Mouse (Mus musculus) fat pad, adult 2 months (tissue): Measurements from ENCODE around the gene Grb10.

Experiments used
- DNase-seq: peaks from one replicate; pipeline ENCODE4 v3.0.0-alpha.2; 2011; ENCODE audit warnings: low read depth, low spot score; ENCODE audit errors: extremely low read depth

Grb10 gene

GRCm38 (mm10) chr11:12034781-12035180 lies 3.7 kb downstream of the Grb10 start:
- no peak for DNase-seq

DNA sequence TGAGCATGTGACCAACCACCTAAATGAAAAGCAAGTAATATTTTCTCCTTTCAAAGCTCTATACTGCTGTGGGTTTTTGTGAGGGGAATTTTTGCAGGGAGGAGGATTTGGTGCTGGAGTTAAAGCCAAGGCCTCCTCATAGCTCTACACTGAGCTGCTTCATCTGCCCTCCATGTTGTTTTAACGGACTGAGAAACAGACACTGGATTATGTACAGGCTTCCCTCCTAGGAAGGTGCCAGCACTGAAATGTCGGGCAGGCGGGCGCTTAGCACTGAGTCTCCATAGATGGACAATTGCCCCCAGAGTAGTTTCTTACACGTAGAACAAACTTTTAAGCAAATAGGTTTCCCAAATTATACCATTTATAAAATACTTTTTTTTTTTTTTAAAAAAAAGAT lies 4.1 kb downstream of the Grb10 start:
- DNase-seq, result no peak

- DNase-seq, result no peak
These were observed 5.7 kb downstream of the Grb10 start for GRCm38 (mm10) chr11:12032831-12033230.

DNA sequence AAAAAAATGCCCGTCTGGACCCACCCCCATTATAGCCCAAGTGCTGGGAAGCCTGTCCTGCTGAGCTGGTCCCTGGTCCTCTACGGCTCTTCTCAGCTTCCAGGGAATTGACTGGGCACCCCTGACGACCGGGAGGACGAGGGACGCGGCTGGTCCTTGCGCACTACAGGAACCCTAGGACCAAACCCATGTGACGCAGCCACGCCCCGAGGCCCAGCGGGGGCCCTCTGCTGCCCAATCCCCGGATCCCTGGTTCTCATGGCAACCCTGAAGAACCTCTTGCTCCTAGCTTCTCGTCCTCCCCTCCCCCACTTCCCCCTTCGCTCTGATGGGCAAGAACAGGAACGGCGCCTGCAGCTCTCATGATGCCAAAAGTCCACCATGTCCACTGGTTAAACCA lies 11.8 kb downstream of the Grb10 start:
- DNase-seq, result no peak

- no peak for DNase-seq
These were observed 12.5 kb downstream of the Grb10 start for GRCm38 (mm10) chr11:12025756-12026593.

GRCm38 (mm10) chr11:12025392-12025755 lies 13.1 kb downstream of the Grb10 start:
- no peak for DNase-seq

GRCm38 (mm10) chr11:12023051-12023450 lies 15.4 kb downstream of the Grb10 start:
- DNase-seq, result no peak

GRCm38 (mm10) chr11:12019651-12020050 lies 18.8 kb downstream of the Grb10 start:
- no peak for DNase-seq

DNA sequence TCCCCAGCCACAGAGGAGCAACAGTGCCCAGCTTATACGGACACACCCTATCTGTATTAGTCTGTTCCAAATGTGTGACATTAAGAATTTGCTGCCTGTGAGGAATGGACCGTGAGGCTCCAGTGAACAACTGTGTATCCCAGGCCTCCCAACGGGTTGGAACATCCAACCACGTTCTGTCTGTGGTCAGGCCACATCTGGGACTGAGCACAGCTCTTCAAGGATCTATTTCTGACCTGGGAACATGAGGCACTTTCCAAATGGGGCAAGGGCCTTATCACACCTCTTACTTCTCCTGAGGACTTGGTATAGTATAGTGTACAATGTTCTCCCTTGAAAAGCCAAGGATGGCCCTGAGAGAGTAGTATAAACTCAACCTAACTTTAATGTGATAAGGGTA lies 19.9 kb downstream of the Grb10 start:
- DNase-seq, result no peak

GRCm38 (mm10) chr11:12010084-12010483 lies 28.4 kb downstream of the Grb10 start:
- DNase-seq, result no peak

DNA sequence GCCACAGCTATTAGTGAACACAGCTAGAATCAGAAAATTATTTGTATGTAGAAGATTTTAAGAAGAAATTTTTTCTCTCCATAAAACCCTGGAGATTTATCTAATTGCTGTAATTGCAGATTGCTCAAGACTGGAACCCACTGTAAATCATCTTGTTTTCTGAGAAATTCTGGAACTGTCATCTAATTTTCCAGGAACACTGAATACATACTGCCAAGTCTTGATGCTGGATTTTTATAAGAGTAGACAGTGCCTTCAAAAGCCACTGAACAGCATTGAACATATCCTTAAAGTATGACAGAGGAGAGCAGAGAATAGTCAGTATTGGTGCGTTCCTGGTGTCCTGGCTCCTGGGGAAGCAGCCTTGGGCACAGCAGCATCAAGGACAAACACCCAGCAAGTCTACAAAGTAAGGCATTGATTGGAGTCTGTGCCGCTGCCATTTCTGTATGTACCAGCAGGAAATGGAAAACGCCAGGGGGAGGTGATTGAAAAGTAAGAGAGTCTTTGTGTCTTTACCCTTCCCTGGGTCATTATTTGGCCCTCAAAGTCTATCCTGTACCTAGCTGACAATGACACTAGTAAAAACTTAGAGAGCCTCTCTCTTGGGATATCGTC lies 38.1 kb downstream of the Grb10 start:
- no peak for DNase-seq

GRCm38 (mm10) chr11:11998881-11999280 lies 39.6 kb downstream of the Grb10 start:
- no peak for DNase-seq

DNA sequence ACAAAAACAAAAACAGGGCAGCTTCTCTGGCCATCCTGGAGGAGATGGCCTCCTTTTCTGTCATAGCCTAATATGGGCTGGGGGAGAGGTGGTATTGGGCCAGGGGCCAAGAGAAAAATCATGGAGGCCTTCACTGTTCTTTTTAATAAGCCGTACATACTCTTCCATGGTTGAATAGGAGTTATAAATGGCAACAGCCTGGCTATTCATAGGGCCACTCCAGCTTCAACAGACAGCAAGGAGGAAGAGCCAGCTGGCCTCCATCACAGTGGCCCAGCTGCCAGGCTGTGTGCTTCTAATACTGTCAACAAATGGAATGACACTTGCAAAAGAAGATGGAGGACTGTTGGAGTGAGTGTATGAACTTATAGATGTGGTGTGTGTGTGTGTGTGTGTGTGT lies 41.4 kb downstream of the Grb10 start:
- no peak for DNase-seq

DNA sequence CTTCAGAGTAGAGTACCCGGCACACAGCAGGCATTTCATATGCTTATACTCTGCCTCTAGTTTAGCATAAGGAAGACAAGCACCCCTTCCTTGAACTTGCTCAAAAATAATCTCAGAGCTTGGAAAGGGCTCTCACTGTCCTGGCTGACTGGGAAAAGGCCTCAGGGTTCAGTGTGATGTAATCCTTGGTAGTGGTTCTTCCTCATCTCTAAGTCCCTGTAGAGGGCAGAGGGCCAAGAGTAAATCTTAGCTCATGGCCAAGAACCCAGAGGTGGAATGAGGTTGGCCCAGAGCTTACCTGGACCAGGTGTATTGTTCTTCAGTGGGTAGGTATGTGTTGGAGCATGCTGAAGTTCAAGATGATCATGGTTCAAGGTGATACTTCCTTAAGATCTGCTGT lies 43.1 kb downstream of the Grb10 start:
- DNase-seq, result peak; percentile 61

DNA sequence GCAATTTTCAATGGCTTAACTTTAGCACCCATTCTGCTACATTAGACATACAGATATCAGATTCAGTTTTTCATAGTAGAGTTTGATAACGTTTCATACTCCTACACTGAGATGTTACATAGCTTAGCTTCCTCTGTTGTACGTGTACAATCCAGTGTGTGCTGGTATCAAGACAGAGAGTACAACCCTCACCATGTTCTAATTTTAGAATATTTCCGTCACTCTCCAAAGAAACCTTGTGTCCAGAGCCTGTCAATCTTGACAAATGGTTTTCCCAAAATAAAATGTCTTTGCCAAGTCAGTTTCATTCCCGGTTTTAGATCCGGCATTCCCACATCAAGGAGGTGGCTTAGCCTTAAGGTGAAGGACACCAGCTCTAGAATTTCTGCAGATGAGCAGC lies 44.7 kb downstream of the Grb10 start:
- no peak for DNase-seq

DNA sequence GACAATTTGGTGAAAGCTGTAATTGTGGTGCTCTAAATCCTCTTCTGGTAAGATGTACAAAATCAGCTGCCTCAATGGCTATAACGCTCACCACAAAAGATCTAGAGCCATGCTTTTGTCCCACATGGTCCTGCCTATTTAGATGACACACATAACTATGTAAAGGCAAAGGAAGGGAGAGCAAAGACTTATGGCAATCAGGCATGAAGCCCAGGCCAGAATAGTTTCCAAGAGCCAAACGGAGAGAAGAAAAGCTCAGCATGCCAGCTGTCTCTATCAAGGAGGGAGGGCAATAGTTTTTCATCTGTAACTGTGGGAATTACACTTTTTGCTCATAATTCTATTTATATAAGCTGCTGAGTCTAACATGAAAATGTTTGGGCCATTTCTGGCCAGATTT lies 45.3 kb downstream of the Grb10 start:
- DNase-seq, result no peak

DNA sequence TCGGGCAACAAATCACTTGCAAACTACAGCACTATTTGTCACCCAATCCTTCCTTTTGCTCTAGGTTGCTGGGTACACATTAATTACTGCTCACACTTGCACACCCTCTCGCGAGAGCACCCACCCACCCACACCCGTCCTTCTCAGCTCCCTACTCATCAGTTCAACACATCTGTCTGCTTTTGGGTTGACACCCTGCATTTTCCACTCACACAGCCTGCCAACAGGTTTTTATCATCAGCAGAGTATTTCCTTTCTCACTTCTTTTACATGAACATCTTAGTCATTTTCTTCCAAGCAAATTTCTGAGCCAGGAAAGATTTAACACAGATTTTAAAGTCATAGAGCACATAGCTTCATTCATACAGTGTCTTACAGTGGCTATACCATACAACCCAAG lies 48.6 kb downstream of the Grb10 start:
- no peak for DNase-seq

DNA sequence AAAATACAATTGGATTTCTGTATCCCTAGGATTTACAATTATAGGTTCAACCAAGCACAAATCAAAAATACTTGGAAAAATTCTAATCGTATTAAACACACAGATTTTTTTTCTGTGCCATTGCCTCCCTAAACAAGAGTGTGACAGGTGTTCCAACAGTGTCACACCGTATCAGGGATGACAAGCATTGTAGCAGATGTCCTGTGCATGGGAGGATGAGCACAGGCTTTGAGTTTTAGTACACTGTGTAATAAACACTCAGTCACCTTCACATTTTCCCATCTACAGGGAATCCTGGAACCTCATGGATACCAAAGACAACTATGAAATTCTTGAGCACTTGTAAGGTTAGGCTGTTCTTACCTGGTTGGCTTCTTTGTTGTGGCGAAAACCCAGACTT lies 51.2 kb downstream of the Grb10 start:
- no peak for DNase-seq

- no peak for DNase-seq
These were observed 59.8 kb downstream of the Grb10 start for GRCm38 (mm10) chr11:11978611-11979197.

GRCm38 (mm10) chr11:11974591-11975255 lies 63.8 kb downstream of the Grb10 start:
- no peak for DNase-seq

DNA sequence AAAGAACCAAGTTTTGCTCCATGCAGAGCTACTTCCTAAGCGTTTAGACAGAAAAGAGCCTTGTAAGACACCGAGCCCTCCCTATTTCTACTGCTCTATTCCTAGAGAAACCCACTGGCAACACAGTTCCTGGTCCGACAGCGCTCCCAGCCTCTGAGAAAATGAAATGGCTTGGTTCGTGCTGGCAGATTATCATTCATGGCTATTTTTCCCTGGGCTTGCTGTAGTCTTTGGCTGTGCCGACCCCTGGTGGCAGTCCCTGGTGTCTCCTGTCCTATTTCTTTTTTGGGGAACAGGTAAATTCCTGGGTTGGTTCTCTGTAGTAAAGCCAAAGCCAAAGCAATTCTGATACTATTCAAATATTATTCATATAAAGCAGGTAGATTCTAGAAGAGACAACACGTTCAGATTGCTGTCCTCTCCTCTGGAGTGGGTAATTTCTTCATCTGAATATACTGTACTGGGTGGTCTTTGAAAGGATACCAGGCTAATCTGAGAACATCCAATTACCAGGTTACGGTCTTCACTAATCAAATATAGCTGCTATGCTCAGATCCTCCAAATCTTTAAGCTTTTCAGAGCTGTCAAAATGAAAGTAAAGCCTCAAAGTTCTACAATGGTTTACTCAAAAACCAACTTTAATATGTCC lies 65.0 kb downstream of the Grb10 start:
- DNase-seq, result no peak
